Mouse (Mus musculus) G1E (cell line): ENCODE results near the gene Ccdc61.

ENCODE experiments used
- CTCF ChIP-seq: IDR thresholded peaks from 2 replicates; pipeline ENCODE4 v1.5.1; 2012; ENCODE audit warnings: low read depth, low read length, inconsistent platforms, mixed read lengths
- GATA1 ChIP-seq: IDR thresholded peaks from 2 replicates; pipeline ENCODE4 v1.6.1; 2012; ENCODE audit warnings: borderline replicate concordance, low read length, inconsistent platforms, mixed read lengths

GRCm38 (mm10) chr7:18950523-18951315, 40.5 kb upstream of the Ccdc61 start:
- no peak for TF ChIP-seq CTCF
- TF ChIP-seq GATA1 = no peak
